Mouse (Mus musculus) cerebellum, postnatal 14 days (tissue): ENCODE measurements around the gene Fam19a2.

Experiments used
- DNase-seq, 2 experiments: peaks; one replicate each; pipeline ENCODE4 v3.0.0; 2021; ENCODE audit warnings: mixed read lengths in 2 of 2

Gene Fam19a2

GRCm38 (mm10) chr10:123572342-123573070, 308.7 kb downstream of the Fam19a2 start:
- DNase-seq = no peak

GRCm38 (mm10) chr10:123577823-123578222, 314.0 kb downstream of the Fam19a2 start:
- no peak for DNase-seq

- no peak for DNase-seq
These were observed 315.2 kb downstream of the Fam19a2 start for GRCm38 (mm10) chr10:123579012-123579411.

GRCm38 (mm10) chr10:123595043-123595442, 331.2 kb downstream of the Fam19a2 start:
- no peak for DNase-seq

- DNase-seq = no peak
These were observed 333.3 kb downstream of the Fam19a2 start for GRCm38 (mm10) chr10:123597059-123597458.

- DNase-seq = peak; percentile 3 to 7
These were observed 341.9 kb downstream of the Fam19a2 start for GRCm38 (mm10) chr10:123605671-123606070.

- DNase-seq = no peak
These were observed 362.9 kb downstream of the Fam19a2 start for GRCm38 (mm10) chr10:123626691-123627090.

- DNase-seq = no peak
These were observed 365.5 kb downstream of the Fam19a2 start for GRCm38 (mm10) chr10:123629248-123629744.

- DNase-seq = no peak
These were observed 368.2 kb downstream of the Fam19a2 start for GRCm38 (mm10) chr10:123632029-123632428.

GRCm38 (mm10) chr10:123636655-123637054, 372.9 kb downstream of the Fam19a2 start:
- DNase-seq = no peak

- no peak for DNase-seq
These were observed 373.7 kb downstream of the Fam19a2 start for GRCm38 (mm10) chr10:123637496-123637895.

GRCm38 (mm10) chr10:123645568-123645967, 381.8 kb downstream of the Fam19a2 start:
- peak in 1 of 2 experiments; percentile 7 for DNase-seq

- DNase-seq = no peak
These were observed 407.4 kb downstream of the Fam19a2 start for GRCm38 (mm10) chr10:123671208-123671607.

GRCm38 (mm10) chr10:123678284-123678864, 414.6 kb downstream of the Fam19a2 start:
- no peak for DNase-seq

- DNase-seq = no peak
These were observed 419.0 kb downstream of the Fam19a2 start for GRCm38 (mm10) chr10:123682718-123683255.

- DNase-seq = no peak
These were observed 428.6 kb downstream of the Fam19a2 start for GRCm38 (mm10) chr10:123692186-123692925.

- DNase-seq = no peak
These were observed 429.1 kb downstream of the Fam19a2 start for GRCm38 (mm10) chr10:123692926-123693224.

GRCm38 (mm10) chr10:123702595-123702994, 438.8 kb downstream of the Fam19a2 start:
- no peak for DNase-seq

- DNase-seq = no peak
These were observed 443.2 kb downstream of the Fam19a2 start for GRCm38 (mm10) chr10:123707026-123707425.

GRCm38 (mm10) chr10:123710738-123711137, 446.9 kb downstream of the Fam19a2 start:
- no peak for DNase-seq

- no peak for DNase-seq
These were observed 458.2 kb downstream of the Fam19a2 start for GRCm38 (mm10) chr10:123721952-123722460.

- DNase-seq = no peak
These were observed 459.8 kb downstream of the Fam19a2 start for GRCm38 (mm10) chr10:123723641-123724040.

GRCm38 (mm10) chr10:123748317-123748716, 484.5 kb downstream of the Fam19a2 start:
- DNase-seq = no peak
